Mouse (Mus musculus) limb, embryonic 14.5 days (tissue): ENCODE results near the gene Amdhd2. TPM values are rescaled to one million over a fixed set of nuclear protein-coding genes. Genes with fewer than 3 reads are reported as not detected.

Experiments used
- ATAC-seq: fragments of 200-750 bp; cut with Nextera tagmentation; 2 replicates; pipeline ENCODE4 v1.8.0; 2017; ENCODE audit warnings: low read depth, moderate number of reproducible peaks, moderate TSS enrichment; ENCODE audit not compliant: low FRiP score
- DNase-seq: peaks from one replicate; pipeline ENCODE4 v3.0.0-alpha.2; 2015; ENCODE audit warnings: low spot score
- H3K27ac ChIP-seq: fragments of 300-500 bp; sonication (generic); replicated peaks from 2 replicates; pipeline ENCODE4 v1.5.1; 2014; ENCODE audit warnings: low read depth, mild to moderate bottlenecking, low read length, moderate library complexity, mixed read lengths
- H3K27me3 ChIP-seq: fragments of 300-500 bp; sonication (generic); 2 replicates; pipeline ENCODE4 v1.6.1; 2014; ENCODE audit warnings: low read length, mixed read lengths; ENCODE audit not compliant: control insufficient read depth, insufficient read depth
- H3K36me3 ChIP-seq: fragments of 300-500 bp; sonication (generic); 2 replicates; pipeline ENCODE4 v1.6.1; 2014; ENCODE audit warnings: mild to moderate bottlenecking, low read length, moderate library complexity, mixed read lengths; ENCODE audit not compliant: control insufficient read depth, insufficient read depth
- H3K4me1 ChIP-seq: fragments of 300-500 bp; sonication (generic); 2 replicates; pipeline ENCODE4 v1.6.1; 2014; ENCODE audit warnings: antibody characterized with exemption, low read length, mixed read lengths; ENCODE audit not compliant: control insufficient read depth, insufficient read depth
- H3K4me2 ChIP-seq: fragments of 300-500 bp; sonication (generic); replicated peaks from 2 replicates; pipeline ENCODE4 v1.6.1; 2014; ENCODE audit warnings: low read depth, mild to moderate bottlenecking, low read length, moderate library complexity; ENCODE audit not compliant: severe bottlenecking
- H3K4me3 ChIP-seq: fragments of 300-500 bp; sonication (generic); replicated peaks from 2 replicates; pipeline ENCODE4 v1.5.1; 2014; ENCODE audit warnings: low read length
- H3K9ac ChIP-seq: fragments of 300-500 bp; sonication (generic); 2 replicates; pipeline ENCODE4 v1.6.1; 2014; ENCODE audit warnings: mild to moderate bottlenecking, low read depth, low read length, moderate library complexity; ENCODE audit not compliant: severe bottlenecking
- H3K9me3 ChIP-seq: fragments of 300-500 bp; sonication (generic); 2 replicates; pipeline ENCODE4 v1.6.1; 2016; ENCODE audit warnings: low read length; ENCODE audit not compliant: control insufficient read depth
- POLR2A ChIP-seq: fragments of 200-500 bp; IDR thresholded peaks from 2 replicates; pipeline ENCODE4 v1.8.0; 2012; ENCODE audit warnings: inconsistent platforms, mild to moderate bottlenecking, moderate library complexity, borderline replicate concordance; ENCODE audit not compliant: insufficient read depth, insufficient read length; ENCODE audit errors: extremely low read depth
- WGBS: fragments of 180-500 bp; shearing (Covaris S2); extraction: QIAGEN DNeasy Blood & Tissue Kit; methylation state at CpG from one replicate; pipeline ENCODE4 v1.1.7; 2014; 5-methylcytosine and 5-hydroxymethylcytosine counted together
- polyA plus RNA-seq, 2 experiments: library from polyadenylated mRNA; depleted of rRNA in 1 of 2; stranded (reverse) in 1 of 2; unstranded in 1 of 2; fragments of >200 nt; fragmentation: Nextera tagmentation in 1 of 2; extraction: Ambion mirVana in 1 of 2; gene quantifications; 2 replicates each; pipeline versions ENCODE4 v1.2.1 to v1.2.3; 2012 to 2014

Gene Amdhd2
- polyA plus RNA-seq, 2 experiments: 27.4 to 31.2 TPM

DNA sequence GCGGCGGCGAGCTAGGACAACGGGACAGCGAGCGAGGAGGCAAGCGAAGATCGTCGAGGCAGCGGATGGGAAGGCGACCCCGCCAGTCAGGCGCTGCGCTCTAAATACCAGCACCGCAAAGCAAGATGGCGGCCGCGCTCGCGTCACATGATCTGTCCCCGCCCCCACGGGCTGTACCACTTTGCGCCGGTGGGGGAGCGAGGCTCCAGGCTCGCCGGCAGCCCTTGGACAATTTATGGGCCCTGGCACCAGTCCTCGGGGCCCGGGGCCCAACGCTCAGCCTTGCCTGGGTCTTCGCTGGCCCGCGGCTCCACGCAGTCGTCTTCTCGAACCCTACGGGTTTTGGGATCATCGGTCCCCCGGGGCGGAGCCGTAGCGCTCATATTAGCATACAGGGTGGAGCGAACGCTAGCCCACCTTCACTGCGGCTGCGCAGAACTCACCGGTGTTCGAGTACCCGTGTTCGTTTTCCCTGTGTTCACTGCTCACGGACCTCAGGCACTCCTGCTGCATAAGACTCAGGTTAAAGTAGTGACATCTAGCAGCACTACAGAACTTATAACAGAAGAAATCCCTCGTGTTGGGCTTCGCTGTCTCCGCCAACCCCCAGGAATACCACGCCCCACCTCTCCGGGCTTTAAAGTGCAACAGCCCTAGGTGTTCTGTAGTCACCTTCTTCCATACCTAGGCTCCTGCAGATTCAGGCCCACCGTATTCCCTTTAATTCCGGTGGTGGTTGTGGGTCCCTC, 5.9 kb upstream of the Amdhd2 start, which contains the start of gene Atp6v0c:
TSS of gene Atp6v0c (minus strand) at position 386 of the 749 bp plus-strand sequence.
- peak within 1 kb of the TSS; percentile 90 for H3K9ac ChIP-seq
- peak within 1 kb of the TSS; percentile 70 for H3K4me2 ChIP-seq
- H3K4me3 ChIP-seq: peak within 1 kb of the TSS; percentile 60
- peaks cover 24% of the 10 kb centered on the region for H3K36me3 ChIP-seq
- WGBS: 1% methylated on average over 45 of the region's 58 CpGs
- peak; percentile 73; the same call in 1 of the 2 replicates for TF ChIP-seq POLR2A
- H3K27ac ChIP-seq: peak within 1 kb of the TSS; percentile 98
- DNase-seq (peak; percentile 96), ATAC-seq (peak; percentile 91)
- no peaks in the 10 kb centered on the region for H3K9me3 ChIP-seq
- H3K4me1 ChIP-seq: peaks cover 15% of the 10 kb centered on the region
- H3K27me3 ChIP-seq: no peaks in the 10 kb centered on the region

DNA sequence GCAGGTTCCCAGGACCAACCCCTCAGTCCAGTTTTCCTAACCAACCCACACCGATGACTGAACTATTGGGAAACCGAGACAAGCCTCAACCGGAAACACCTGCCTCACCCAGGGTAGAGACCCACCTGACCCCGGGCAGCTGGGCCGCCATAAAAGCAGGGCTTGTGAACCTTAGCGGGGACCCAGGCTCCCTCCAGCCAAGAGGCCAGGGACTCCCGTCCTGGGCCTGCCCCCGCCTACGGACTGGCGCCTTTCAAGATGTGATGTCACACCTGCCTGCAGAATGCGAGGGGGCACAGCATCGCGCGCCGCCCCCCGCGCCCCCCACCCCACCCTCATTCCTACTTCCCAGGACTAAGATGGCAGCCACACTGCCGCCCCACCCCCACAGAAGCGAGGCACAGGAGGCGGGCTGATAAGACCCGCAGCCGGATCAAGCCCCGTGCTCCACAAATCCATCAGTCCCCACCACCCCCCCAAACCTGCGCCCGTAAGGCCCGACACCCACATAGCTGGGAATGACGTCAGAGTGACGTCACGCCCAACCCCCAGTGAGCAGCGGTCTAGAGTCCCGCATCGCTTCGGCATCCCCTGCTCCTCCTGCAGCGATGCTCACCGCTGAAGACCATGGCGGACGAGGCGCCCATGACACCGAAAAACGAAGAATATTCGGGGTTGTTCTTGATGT, 5.2 kb upstream of the Amdhd2 start:
- H3K9ac ChIP-seq: peak overlapping the region; percentile 90
- no peaks in the 10 kb centered on the region for H3K27me3 ChIP-seq
- under 1% methylated on average over 34 of the region's 41 CpGs for WGBS
- ATAC-seq (peak; percentile 38; the same call in 1 of the 2 replicates), DNase-seq (peak; percentile 58)
- TF ChIP-seq POLR2A: no peak
- peaks cover 24% of the 10 kb centered on the region for H3K36me3 ChIP-seq
- H3K4me1 ChIP-seq: peaks cover 15% of the 10 kb centered on the region
- H3K9me3 ChIP-seq: no peaks in the 10 kb centered on the region
- peak overlapping the region; percentile 98 for H3K27ac ChIP-seq
- H3K4me3 ChIP-seq: peak overlapping the region; percentile 60
- H3K4me2 ChIP-seq: peak overlapping the region; percentile 70

DNA sequence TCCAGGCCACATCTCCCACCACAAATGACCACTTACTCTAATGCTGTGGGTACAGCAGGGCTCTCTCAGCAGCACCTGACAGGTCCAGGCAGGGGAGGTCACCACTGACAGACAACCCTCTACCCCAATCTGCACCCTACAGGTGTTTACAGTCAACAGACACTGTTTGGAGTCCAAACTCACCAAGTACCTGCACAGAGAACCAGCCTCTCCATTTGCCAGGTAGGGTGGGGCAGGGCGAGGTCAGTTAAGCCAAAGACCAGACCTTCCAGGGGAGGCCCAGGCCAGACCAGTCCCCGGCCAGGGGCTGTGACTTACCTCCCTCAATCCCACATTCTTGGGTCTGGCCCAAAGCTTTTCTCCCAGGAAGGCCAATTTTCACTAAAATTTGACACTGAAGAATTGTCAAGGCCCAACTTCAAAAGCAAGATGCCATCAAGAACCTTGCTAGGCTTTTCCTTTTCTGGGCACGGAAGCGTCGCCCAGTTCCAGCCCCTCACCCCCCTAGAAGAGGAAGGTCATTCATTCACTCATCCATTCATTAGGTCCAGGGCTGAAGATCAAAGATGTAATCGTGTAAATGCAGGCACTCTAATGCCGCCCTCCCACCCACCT, 4.4 kb upstream of the Amdhd2 start:
- H3K9ac ChIP-seq: peak overlapping the region; percentile 90
- 52% methylated on average over 7 of the region's 7 CpGs for WGBS
- H3K4me2 ChIP-seq: peak overlapping the region; percentile 70
- DNase-seq: no peak
- no peak overlapping the region for H3K27ac ChIP-seq
- H3K9me3 ChIP-seq: no peaks in the 10 kb centered on the region
- peaks cover 15% of the 10 kb centered on the region for H3K4me1 ChIP-seq
- H3K27me3 ChIP-seq: no peaks in the 10 kb centered on the region
- H3K36me3 ChIP-seq: peaks cover 24% of the 10 kb centered on the region
- H3K4me3 ChIP-seq: peak overlapping the region; percentile 60
- TF ChIP-seq POLR2A: no peak
- ATAC-seq: no peak

DNA sequence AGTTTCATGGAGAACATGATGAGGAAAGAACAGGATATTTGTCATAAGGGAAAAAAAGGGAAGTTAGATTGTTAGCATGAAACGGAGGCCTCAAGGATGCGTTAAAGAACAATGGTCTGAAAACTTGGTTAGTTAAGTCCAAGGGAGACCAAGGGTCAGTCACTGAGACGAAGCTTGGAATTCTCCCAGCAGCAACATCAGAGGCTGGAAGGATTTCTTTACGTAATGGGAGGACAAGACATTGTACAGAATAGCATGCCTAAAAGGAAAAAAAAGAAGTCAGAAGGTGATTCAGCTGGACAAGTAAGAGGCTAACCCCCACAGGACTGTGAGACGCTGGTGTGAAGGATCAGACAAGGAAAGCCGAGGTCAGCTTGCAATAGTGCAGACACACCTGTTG, 3.6 kb upstream of the Amdhd2 start:
- H3K9me3 ChIP-seq: no peaks in the 10 kb centered on the region
- ATAC-seq (no peak), DNase-seq (no peak)
- H3K4me3 ChIP-seq: no peak overlapping the region
- WGBS: 90% methylated on average over 6 of the region's 6 CpGs
- H3K4me1 ChIP-seq: peaks cover 21% of the 10 kb centered on the region
- TF ChIP-seq POLR2A: no peak
- H3K9ac ChIP-seq: no peak overlapping the region
- no peaks in the 10 kb centered on the region for H3K27me3 ChIP-seq
- H3K36me3 ChIP-seq: peaks cover 24% of the 10 kb centered on the region
- H3K27ac ChIP-seq: no peak overlapping the region
- no peak overlapping the region; the same call in 1 of the 2 replicates for H3K4me2 ChIP-seq

DNA sequence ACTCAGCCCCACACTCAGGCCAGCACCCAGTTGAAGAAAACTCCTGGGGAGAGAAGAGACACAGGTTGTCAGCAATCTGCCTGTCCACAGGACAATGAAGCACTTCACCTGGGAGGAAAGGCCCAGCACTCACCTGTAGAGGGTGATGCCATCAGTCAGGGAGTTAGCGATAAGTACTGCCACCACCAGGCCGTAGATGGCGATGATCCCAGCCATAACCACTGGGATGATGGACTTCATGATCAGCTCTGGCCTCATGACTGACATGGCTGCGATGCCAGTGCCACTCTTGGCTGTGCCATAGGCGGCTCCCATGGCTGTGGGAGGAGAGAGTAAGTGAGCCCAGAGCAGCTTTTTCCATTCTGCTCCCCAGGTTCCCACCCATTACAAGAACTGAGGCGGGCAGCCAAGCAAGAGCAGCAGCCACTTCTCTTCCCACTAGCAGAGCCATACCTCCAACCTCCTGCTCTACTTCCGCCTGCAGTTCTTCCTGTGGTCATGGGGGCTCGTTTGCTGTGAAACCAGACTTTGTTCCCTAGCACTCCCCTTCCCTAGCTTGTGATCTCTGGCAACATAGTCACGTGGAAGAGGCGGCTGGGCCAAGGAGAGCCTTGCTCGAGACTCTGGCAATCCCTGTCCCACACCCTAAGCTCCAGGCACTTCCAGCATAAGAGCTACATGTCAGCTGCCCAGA, 1.1 kb upstream of the Amdhd2 start:
- no peaks in the 10 kb centered on the region for H3K27me3 ChIP-seq
- ATAC-seq: no peak
- no peaks in the 10 kb centered on the region for H3K9me3 ChIP-seq
- no peak for DNase-seq
- H3K27ac ChIP-seq: no peak overlapping the region
- H3K4me3 ChIP-seq: no peak overlapping the region
- 79% methylated on average over 10 of the region's 11 CpGs for WGBS
- no peak for TF ChIP-seq POLR2A
- H3K4me2 ChIP-seq: no peak overlapping the region
- H3K4me1 ChIP-seq: peaks cover 18% of the 10 kb centered on the region
- H3K36me3 ChIP-seq: peaks cover 24% of the 10 kb centered on the region
- H3K9ac ChIP-seq: no peak overlapping the region
